Mouse (Mus musculus): ENCODE data around the gene Ttc37. TPM values are rescaled to one million over a fixed set of nuclear protein-coding genes. Genes with fewer than 3 reads are reported as not detected.

Gene Ttc37
- polyA plus RNA-seq, 1 experiment from 2014 or later: 8.9 TPM

DNA sequence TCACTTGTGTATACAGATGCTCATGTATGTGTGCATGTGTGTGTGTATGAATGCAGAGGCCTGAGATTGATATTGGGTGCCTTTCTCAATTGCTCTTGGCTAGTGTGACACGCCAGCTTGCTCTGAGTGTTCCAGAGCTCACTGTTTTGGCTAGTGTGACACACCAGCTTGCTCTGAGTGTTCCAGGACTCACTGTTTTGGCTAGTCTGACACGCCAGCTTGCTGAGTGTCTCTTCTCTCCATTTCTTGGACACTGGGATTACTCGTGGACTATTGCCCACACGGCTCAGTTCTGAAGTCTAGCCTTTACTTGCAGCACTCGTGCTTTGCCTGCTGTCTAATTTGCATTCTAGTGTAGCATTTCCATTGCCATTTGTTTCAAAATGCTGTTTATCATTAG lies 80.2 kb downstream of the Ttc37 start:
- H3K27me3 ChIP-seq: no peaks in the 10 kb centered on the region
- H3K36me3 ChIP-seq: peaks cover 29% of the 10 kb centered on the region
- no peak overlapping the region for H3K4me3 ChIP-seq
- H3K27ac ChIP-seq (replicated peaks): no peak overlapping the region
- H3K9ac ChIP-seq: no peak overlapping the region
- H3K4me2 ChIP-seq: no peak overlapping the region
- H3K4me1 ChIP-seq (replicated peaks): no peaks in the 10 kb centered on the region
- 91% methylated on average over 5 of the region's 5 CpGs for WGBS
- no peak for ATAC-seq (ENCODE audit: low FRiP score, low read depth)
- no peaks in the 10 kb centered on the region for H3K9me3 ChIP-seq

DNA sequence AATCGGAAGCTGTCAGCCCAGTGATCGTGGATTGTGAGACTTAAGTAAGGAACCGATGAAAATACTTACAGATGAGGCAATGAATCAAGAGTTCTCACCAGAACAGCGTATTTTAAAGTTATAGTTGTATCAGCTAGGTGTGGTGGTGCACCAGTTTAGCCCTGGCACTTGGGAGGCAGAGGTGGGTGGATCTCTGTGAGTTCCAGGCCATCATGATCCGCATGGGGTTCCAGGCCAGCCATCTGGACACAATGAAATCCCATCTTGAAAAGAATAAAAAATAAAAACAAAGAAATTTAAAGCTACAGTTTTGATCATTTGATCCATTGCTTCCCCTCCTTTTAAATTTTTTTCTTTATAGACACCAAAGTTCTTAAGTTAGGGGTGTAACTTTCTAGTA lies 89.1 kb downstream of the Ttc37 start:
- H3K9me3 ChIP-seq: no peaks in the 10 kb centered on the region
- H3K4me3 ChIP-seq: no peak overlapping the region
- 95% methylated on average over 5 of the region's 5 CpGs for WGBS
- H3K9ac ChIP-seq: no peak overlapping the region
- peaks cover 32% of the 10 kb centered on the region for H3K36me3 ChIP-seq
- no peak for ATAC-seq (ENCODE audit: low FRiP score, low read depth)
- no peaks in the 10 kb centered on the region for H3K27me3 ChIP-seq
- H3K27ac ChIP-seq (replicated peaks): no peak overlapping the region
- H3K4me1 ChIP-seq (replicated peaks): no peaks in the 10 kb centered on the region
- no peak overlapping the region for H3K4me2 ChIP-seq

DNA sequence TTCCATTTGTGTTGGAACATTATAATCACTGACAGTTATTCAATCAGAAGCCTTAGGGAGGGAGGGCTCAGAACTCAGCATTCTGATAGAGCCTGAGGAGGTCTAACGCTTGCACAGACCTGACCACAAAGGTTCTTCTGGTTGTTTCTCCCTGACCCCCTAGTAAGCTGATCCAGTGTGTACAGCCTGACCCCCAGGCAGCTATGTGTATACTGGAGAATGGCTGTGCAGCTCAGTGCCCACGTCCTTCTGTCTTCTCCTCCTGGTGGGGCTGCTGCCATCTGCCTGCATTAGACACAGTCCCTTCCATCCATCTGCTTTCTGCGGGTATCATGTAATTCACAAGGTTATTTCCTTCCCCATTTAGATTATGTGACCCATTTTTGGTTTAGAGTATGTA lies 90.7 kb downstream of the Ttc37 start:
- 79% methylated on average over 3 of the region's 3 CpGs for WGBS
- H3K9me3 ChIP-seq: no peaks in the 10 kb centered on the region
- ATAC-seq (ENCODE audit: low FRiP score, low read depth): 0 out of 2 replicates have a peak, but pooled peaks have one; percentile 42

DNA sequence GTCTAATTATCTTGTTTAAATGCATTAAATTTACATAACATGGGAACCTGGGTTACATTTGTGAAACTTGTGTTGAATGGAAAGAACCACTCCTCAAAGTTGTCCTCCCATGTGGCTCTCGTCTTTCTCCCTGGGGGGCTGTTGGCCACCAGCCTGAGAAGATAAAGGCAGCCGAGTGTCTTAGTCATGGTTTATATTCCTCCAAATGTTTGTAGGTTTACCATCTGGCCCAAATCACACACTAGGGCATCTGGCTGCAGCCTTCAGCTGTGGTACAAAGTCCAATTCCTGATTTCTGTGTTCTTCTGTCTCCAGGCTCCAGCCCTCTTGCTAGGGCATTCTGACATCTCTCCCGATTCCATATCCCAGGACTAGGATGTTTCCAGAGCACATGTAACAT lies 91.7 kb downstream of the Ttc37 start:
- peaks cover 30% of the 10 kb centered on the region for H3K36me3 ChIP-seq
- no peak for ATAC-seq (ENCODE audit: low FRiP score, low read depth)
- no peak overlapping the region for H3K4me2 ChIP-seq
- no peak overlapping the region for H3K27ac ChIP-seq (replicated peaks)
- H3K9me3 ChIP-seq: no peaks in the 10 kb centered on the region
- no peaks in the 10 kb centered on the region for H3K4me1 ChIP-seq (replicated peaks)
- no peak overlapping the region for H3K4me3 ChIP-seq
- WGBS: 65% methylated on average over 3 of the region's 3 CpGs
- no peak overlapping the region for H3K9ac ChIP-seq
- no peaks in the 10 kb centered on the region for H3K27me3 ChIP-seq

More for the DNA sequence above, 90.7 kb downstream of the Ttc37 start:
- H3K36me3 ChIP-seq: peaks cover 30% of the 10 kb centered on the region
- H3K4me2 ChIP-seq: no peak overlapping the region
- H3K9ac ChIP-seq: no peak overlapping the region
- H3K4me1 ChIP-seq (replicated peaks): no peaks in the 10 kb centered on the region
- H3K27me3 ChIP-seq: no peaks in the 10 kb centered on the region
- H3K27ac ChIP-seq (replicated peaks): no peak overlapping the region
- H3K4me3 ChIP-seq: no peak overlapping the region

DNA sequence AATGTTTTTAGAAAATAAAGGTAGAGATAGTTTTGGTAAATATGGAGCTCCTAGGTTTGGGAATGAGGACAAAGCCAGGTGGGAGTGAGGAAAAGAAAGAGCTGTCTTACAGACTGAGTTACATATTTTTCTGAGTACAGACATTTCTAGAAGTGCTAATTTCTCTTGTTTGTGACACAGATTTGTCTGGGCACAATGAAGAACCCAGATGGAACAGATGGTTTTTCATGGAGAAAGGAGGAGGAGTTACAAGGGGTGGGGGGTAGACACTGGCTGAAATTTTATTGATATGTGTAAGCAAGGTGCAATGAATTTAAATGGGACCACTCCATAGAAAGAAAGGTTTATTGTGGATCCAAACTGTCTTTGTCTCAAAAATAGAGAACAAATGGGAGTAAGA lies 96.4 kb downstream of the Ttc37 start:
- no peak overlapping the region for H3K4me3 ChIP-seq
- no peaks in the 10 kb centered on the region for H3K9me3 ChIP-seq
- no peak overlapping the region for H3K27ac ChIP-seq (replicated peaks)
- no peak overlapping the region for H3K9ac ChIP-seq
- no peak for ATAC-seq (ENCODE audit: low FRiP score, low read depth)
- no peaks in the 10 kb centered on the region for H3K27me3 ChIP-seq
- peaks cover 18% of the 10 kb centered on the region for H3K36me3 ChIP-seq
- no peak overlapping the region for H3K4me2 ChIP-seq
- H3K4me1 ChIP-seq (replicated peaks): no peaks in the 10 kb centered on the region

DNA sequence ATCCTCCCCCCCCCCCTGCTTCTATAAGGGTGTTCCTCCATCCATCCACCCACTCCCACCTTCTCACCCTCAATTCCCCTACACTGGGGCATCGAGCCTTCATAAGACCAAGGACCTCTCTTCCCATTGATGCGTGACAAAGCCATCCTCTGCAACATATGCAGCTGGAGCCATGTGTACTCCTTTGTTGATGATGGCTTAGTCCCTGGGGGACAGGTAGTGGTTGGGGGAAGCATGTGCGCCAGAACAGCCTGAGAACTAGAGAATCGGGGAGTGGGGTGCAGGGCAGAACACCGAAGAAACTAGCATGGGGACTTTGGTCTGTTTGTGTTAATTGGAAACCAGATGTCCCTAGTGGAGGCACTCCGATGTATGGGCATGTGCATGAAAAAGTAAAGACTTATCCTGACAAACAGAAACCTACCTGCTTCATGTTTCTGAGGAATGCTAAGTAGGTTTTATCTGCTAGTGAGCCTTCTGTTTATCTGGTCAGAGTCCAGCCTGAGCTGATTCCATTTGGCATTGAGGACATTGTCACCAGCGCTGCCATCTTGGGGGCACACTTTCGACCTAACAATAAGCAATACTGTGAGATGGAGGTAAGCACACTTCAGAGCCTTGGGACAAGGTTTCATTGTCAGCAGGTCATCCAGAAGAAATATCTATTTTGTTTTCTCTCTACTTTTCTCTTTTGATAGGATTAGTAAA lies 97.1 kb downstream of the Ttc37 start:
- Histone ChIP-seq H3K27me3 (no peaks in the 10 kb centered on the region), H3K9me3 (no peaks in the 10 kb centered on the region), H3K4me1 (replicated peaks) (no peaks in the 10 kb centered on the region), H3K4me2 (no peak overlapping the region), H3K27ac (replicated peaks) (no peak overlapping the region), H3K36me3 (peaks cover 17% of the 10 kb centered on the region), H3K4me3 (no peak overlapping the region), H3K9ac (no peak overlapping the region)
- no peak for ATAC-seq (ENCODE audit: low FRiP score, low read depth)
- 89% methylated on average over 8 of the region's 8 CpGs for WGBS

DNA sequence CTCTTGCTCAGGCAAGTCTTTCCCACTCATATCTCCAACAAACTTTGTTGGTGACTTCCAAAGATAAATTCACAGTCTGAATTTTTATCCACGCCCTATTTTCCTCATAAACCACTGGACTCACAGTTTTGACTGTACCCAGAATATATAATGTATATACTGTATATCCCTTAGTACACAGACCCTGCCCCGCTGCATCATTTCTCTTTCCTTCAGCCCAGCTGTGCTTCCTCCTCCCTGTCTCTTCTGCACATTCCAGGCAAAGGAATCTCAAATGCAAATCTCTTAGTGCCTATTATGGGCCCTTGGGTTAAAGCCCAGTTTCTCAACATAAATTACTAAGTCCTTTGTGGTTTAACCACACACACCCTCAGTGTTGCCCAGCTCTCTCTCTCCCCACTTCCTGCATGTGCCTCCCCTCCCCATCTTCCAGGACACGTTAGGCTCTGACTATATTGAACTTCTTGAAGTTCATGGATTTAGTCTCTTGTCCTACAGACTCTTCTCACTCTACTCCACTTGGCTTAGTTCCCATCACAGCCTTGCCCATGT lies 98.8 kb downstream of the Ttc37 start:
- Histone ChIP-seq H3K9ac (no peak overlapping the region), H3K4me1 (replicated peaks) (no peaks in the 10 kb centered on the region), H3K9me3 (no peaks in the 10 kb centered on the region), H3K36me3 (peaks cover 4% of the 10 kb centered on the region; the same call in 1 of the 2 replicates), H3K27ac (replicated peaks) (no peak overlapping the region), H3K27me3 (no peaks in the 10 kb centered on the region), H3K4me3 (no peak overlapping the region), H3K4me2 (no peak overlapping the region)
- no peak for ATAC-seq (ENCODE audit: low FRiP score, low read depth)
- WGBS: 79% methylated on average over 3 of the region's 3 CpGs

DNA sequence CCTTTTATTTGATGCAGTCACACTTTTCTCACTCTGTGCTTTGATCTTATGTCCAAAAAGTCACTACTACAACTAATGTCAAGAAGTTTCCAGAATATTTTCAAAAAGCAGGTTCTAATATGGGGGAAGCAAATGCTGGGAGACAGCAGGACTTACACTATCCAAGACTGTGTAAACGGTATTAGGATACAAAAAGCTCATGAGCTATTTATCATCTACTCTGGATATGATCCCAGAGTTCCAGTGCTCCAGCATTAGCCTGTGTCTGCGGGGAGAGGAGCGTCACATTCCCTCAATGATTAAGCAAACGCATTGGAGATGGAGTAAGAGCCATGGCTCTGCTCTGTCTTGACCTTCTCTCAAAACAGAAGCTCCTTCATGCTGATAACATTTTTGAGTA lies 101.4 kb downstream of the Ttc37 start:
- Histone ChIP-seq H3K36me3 (peaks cover 4% of the 10 kb centered on the region; the same call in 1 of the 2 replicates), H3K27ac (replicated peaks) (no peak overlapping the region), H3K9ac (no peak overlapping the region), H3K9me3 (no peaks in the 10 kb centered on the region), H3K27me3 (no peaks in the 10 kb centered on the region), H3K4me2 (no peak overlapping the region), H3K4me1 (replicated peaks) (no peaks in the 10 kb centered on the region), H3K4me3 (no peak overlapping the region)
- no peak for ATAC-seq (ENCODE audit: low FRiP score, low read depth)
- 93% methylated on average over 4 of the region's 4 CpGs for WGBS

DNA sequence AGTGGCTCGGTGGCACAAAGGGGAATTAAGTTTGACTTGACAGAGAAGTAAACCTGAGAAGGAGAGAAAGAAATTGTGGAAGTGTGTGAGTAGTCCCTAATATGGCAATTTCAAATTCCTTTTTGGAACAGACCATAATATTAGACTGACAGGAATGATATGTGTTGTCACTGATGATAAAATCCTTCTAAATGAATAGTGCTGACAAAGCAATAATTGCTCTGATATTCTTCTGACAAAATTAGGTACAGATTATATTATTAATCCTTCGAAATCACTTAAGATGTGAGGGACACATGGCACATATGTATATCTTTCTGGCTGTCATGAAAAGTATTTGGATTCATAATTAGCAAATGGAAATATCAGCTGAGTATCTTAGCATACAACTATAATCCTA lies 116.4 kb downstream of the Ttc37 start:
- H3K36me3 ChIP-seq: no peaks in the 10 kb centered on the region
- no peaks in the 10 kb centered on the region for H3K27me3 ChIP-seq
- H3K27ac ChIP-seq (replicated peaks): no peak overlapping the region
- no peak overlapping the region for H3K4me2 ChIP-seq
- no peak for ATAC-seq (ENCODE audit: low FRiP score, low read depth)
- no peak overlapping the region for H3K9ac ChIP-seq
- no peak overlapping the region for H3K4me3 ChIP-seq
- no peaks in the 10 kb centered on the region for H3K9me3 ChIP-seq
- WGBS: 88% methylated on average over 2 of the region's 2 CpGs
- no peaks in the 10 kb centered on the region for H3K4me1 ChIP-seq (replicated peaks)

DNA sequence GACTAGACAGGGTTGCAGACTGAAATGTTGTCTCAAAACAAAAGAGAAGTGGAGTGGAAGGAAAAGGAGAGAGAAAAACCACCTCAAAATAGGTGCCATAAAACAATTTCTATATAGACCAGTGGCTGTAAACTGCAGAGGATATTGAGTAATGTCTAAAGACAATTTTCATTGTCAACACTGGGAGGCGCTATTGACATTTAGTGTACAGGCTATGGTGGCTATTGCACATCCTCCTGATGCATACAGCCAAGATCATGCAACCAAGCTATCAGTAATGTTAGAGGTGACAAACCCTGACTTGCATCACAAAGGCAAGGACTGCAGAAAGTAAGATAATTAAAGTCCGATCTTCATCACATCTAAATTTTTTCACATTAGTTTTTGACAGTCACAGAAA lies 116.9 kb downstream of the Ttc37 start:
- no peaks in the 10 kb centered on the region for H3K9me3 ChIP-seq
- WGBS: 48% methylated on average over 2 of the region's 2 CpGs
- no peak overlapping the region for H3K4me3 ChIP-seq
- H3K4me2 ChIP-seq: no peak overlapping the region
- H3K27me3 ChIP-seq: no peaks in the 10 kb centered on the region
- H3K27ac ChIP-seq (replicated peaks): no peak overlapping the region
- H3K36me3 ChIP-seq: no peaks in the 10 kb centered on the region
- ATAC-seq (ENCODE audit: low FRiP score, low read depth): peak; percentile 56; the same call in 1 of the 2 replicates
- no peak overlapping the region for H3K9ac ChIP-seq
- no peaks in the 10 kb centered on the region for H3K4me1 ChIP-seq (replicated peaks)
